Mouse (Mus musculus) left cerebral cortex, postnatal 36 days (tissue): ENCODE measurements at regions not wholly inside any gene's neighbourhood (a gene's known extent, or its start where the extent isn't known, plus 50 kb on each side); places are given as distances from the start of the nearest gene placed in this dataset.

Experiments used
- DNase-seq, 2 experiments: peaks; one replicate each; pipeline ENCODE4 v3.0.0; 2021 to 2022; ENCODE audit warnings: low spot score in 2 of 2, mixed read lengths in 1 of 2
- intact Hi-C: fragments of 180-260 bp; cut with DNase I; formaldehyde crosslinking; loops from one replicate; pipeline ENCODE4 v1.15.1; 2025

DNA sequence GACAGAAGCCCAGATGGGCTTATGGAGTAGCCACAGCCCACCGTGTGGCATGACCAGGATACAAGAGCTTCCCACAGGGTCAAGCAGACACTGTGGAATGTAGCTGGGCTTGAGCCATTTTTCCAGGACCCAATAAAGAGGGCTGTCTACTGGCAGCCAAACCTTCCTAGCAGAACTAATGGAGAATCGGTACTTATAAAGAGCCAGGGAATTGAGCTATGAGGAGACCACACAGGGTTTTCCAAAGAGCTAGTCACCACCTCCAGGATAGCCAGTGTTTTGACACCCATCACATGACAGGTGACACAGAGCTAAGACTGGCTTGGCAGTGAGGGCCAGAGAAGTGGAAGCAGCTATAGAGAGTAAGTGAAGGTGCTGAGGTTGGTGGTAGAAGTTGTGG lies 149.9 kb downstream of the Map2k4 start:
- no peak for DNase-seq
- intact Hi-C loops: no loop called here

- intact Hi-C loops: no loop called here
- DNase-seq: no peak
These were observed 150.9 kb downstream of the Map2k4 start for GRCm38 (mm10) chr11:65637206-65637605.

GRCm38 (mm10) chr11:65635307-65635706 lies 152.8 kb downstream of the Map2k4 start:
- intact Hi-C loops: no loop called here
- no peak for DNase-seq

DNA sequence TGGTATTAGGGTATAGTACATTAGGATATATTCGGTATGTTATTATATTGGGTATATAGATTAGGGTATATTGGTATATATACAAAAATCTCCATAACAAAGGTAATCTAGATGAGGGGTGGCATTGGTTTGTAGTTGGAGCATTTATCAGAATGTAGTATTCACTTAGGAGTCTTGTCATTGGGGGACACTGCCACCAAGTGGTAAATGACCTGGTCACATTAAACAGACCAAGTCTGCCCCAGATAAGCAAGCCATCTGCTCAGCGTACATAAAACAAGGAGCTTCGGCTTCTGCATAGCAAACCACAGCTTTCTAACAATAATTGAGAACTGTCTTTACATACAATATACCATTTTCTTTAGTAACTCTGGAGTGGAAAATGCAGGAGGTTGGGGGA lies 156.9 kb downstream of the Map2k4 start:
- peak in 1 of 2 experiments; percentile 7 for DNase-seq
- intact Hi-C loops: loop anchor here (2.0 to 5.0 kb wide), 2 partner anchors 362 to 434 kb away; partner anchors contain the start of gene Myocd

DNA sequence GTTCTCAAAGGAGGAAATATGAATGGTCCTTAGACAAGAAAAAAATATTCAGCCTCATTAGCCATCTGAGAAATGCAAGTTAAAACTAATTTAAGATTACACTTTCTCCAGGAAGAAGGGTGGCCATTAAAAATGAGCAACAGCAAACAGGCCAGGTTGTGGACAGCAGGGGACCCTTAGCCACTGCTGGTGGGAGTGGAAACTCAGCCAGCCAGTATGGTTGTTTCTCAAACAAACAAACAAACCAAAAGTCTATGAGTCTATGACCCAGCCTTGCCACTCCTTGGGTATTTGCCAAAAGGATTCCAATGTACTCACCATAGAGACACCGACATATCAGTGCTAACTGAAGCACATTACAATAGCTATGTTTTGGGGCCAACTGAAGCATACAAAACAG lies 157.7 kb downstream of the Map2k4 start:
- intact Hi-C loops: loop anchor here (2.0 to 5.0 kb wide), 2 partner anchors 362 to 433 kb away; partner anchors contain the start of gene Myocd
- DNase-seq: no peak

- intact Hi-C loops: no loop called here
- no peak for DNase-seq
These were observed 158.8 kb downstream of the Map2k4 start for GRCm38 (mm10) chr11:65629320-65629719.

DNA sequence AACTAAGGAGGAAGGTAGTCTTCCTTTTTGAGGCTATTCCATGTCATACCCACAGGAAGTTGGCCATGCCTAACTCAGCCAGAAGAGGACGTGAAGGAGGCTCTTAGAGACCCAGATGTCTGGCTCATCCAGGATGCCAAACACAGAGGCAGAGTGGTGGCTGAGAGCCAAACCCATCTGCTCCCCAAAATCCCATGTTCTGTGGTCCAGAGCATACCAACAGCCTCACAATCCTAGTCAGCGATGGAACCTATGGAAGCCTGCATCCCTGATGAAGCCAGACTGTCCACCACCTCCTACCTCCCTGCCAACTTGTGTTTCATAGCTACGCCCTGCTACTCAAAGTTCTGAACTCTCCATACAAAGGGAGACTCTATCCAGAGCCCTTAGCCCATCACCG lies 169.1 kb downstream of the Map2k4 start:
- intact Hi-C loops: no loop called here
- no peak for DNase-seq

GRCm38 (mm10) chr11:65610536-65610935 lies 177.6 kb downstream of the Map2k4 start:
- intact Hi-C loops: no loop called here
- DNase-seq: no peak

- no peak for DNase-seq
- intact Hi-C loops: no loop called here
These were observed 179.0 kb downstream of the Map2k4 start for GRCm38 (mm10) chr11:65609056-65609455.

DNA sequence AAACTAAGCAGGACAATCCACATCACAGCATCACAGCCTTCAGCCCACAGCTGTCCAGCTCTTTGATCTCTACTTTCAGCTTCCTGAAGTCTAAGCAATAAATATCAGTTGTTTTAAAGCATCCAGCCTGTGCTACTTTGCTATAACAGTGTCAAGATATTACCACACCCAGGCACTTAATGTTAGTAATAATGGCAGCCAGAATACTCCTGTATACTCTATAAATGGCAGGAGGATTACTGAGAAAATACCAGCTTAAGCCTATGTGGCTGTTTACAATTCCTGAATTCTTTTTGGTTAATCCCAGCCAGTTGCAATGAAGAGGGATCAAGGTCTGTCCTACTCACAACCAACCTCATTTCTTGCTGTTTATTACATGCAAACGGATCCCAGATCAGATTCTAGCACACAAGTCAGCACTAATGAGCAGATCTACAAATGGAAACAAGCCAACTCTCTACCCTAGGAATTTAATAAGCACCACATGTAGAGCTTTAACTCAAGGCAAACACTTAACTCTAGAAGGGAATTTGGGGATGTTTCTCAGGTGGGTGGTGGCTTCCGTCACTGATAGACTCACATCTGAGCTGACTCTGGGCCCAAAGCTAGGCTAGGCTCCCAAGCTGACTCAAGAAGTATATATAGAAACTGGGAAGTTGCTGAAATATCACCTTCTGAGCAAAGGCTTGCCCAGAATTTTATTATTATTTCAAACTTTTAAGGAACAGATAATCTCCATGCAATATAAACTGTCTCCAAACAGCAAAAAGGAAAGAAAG lies 190.6 kb downstream of the Map2k4 start:
- no peak for DNase-seq
- intact Hi-C loops: no loop called here

GRCm38 (mm10) chr11:65588491-65588890 lies 199.6 kb downstream of the Map2k4 start:
- intact Hi-C loops: no loop called here
- no peak for DNase-seq

- intact Hi-C loops: no loop called here
- DNase-seq: no peak
These were observed 220.3 kb downstream of the Map2k4 start for GRCm38 (mm10) chr11:65567831-65568230.

- DNase-seq: no peak
- intact Hi-C loops: no loop called here
These were observed 229.9 kb downstream of the Map2k4 start for GRCm38 (mm10) chr11:65558236-65558635.

DNA sequence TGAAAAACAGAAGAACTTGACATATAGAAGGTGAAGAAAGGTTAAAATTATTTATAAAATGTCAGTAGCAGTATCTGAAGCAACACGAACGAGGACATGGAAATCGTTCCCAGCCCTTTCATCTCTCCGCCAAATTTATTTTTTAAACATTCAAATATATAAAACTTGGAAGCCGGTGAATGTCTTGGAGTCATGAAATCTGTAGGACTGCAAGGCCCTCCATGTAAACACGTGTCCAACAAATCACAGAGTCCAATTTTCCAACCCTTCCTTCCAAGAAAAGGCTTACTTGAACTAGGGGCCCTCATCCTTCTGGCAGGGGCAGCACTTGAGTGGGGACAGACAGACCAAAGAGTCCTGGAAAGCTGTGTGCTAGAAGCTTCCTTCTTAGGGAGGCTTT lies 237.0 kb downstream of the Map2k4 start:
- intact Hi-C loops: no loop called here
- DNase-seq: no peak

DNA sequence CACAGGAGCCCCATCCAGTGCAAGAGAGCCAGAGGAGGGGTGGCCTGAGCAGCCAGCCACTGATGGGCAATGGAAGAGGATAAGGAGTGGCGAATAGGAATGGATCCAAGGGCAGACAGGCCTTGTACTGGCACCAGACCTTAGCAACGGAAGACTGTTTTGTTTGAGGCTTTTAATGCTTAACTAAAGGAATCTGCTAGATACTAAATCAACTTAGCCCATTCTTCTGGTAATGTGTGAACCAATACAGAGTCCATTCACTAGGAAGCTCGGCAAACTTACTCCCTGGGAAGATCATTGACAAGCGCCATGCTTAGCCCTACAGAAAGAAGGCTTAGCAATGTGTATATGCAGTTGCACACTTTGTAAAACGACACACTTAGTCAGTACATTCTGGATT lies 243.8 kb downstream of the Map2k4 start:
- intact Hi-C loops: no loop called here
- DNase-seq: no peak

DNA sequence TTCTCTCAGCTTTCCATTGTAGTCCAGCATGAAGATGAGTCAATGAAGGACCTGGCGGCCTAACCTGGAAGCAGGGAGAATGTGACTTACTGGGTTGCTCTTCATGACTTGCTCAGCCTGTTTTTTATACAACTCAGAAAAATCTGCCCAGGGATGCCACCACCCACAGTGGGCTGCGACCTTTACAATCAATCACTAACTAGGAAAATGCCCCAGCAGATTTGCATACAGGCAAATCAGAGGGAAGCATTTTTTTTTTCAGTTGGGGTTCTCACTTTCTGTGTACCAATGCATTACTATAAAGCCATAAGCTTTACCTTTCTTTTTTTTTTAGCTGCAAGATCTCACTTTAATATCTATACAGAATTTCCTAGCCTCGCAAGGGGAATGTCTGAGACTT lies 244.5 kb downstream of the Map2k4 start:
- DNase-seq: no peak
- intact Hi-C loops: no loop called here

GRCm38 (mm10) chr11:65537046-65537630 lies 251.0 kb downstream of the Map2k4 start:
- intact Hi-C loops: no loop called here
- DNase-seq: no peak

DNA sequence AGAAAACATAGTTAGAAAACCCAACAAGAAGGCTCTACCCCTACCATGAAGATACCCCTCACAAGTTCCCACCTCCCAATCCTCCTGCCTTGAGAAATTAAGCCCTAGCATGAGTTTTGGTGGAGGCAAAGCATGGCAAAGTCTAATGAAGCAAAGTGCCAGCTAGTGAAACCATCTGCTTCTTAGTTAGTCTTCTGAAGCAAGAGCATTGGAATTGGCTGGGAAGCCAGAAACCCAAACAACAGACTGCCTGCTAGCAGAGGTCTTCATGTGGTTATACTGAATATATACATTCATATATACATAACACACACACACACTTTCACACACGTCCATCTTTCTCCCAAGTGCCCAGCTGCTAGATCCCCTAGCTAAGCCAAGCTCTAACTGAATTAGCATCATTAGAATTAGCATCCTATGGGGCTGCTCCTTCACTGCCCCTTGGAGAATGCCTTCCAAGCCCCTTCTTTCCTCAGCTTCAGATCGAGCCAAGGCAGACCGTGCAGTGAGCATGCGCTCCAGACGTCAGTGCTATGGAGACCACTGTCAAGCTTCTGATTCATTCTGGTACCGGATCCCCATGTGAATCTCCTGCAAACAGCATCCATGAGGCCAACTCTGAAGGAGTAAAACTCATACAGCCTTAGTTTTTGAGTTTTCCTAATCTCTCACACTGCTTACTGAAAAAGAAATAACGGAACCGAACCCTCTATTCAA lies 252.2 kb downstream of the Map2k4 start:
- intact Hi-C loops: no loop called here
- no peak for DNase-seq

DNA sequence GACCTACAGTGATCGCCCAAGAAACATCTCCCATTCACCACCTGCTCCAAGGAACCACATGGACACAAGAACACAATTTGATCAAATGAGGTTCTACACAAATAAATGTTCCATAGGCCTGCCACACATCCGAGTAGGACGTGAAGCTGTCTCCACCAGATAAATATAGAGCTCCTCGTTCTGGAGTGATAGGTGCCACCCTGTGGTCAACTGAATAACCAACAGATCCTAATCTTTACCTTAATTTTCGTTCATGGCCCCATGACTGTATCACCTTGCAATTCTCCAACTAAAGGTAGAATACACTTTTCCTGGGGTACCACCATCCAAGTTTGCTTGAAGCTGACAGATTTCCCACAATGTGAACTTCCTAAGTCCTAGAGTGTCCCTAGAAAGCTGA lies 257.4 kb downstream of the Map2k4 start:
- intact Hi-C loops: no loop called here
- no peak for DNase-seq

DNA sequence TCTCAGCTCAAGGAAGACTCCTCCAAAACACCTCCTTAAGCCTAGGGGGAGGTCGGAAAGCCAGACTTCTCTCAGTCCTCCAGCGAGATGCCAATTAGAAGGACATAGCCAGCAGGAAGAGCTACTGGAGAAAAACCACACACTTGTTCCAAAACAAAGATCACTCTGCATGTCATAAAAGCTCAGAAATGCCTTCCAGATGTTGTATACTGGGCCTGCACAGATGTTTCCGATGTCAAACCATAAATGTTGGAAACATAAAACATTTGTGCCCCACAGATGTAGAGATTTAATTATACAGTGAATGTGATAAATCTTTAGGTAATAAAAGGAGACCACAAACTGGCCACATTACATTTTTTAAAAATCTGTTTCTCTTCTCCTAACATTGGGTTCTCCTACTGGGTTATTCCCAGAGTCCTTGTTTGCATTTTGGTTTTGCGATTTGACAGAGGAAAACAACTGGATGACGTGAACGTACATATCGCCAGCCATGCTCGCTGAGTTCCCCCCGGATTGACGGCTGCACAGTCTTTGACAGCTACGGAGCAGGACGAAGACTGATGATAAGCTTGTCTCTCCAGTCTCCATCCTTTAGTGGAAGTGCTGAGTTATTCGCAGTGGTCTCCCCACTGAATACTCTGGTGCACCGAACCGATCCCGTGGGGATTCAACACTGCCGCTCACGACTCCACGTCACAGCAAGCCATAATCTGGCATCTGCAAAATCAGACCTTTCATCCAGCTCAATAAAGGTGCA lies 235.5 kb upstream of the Myocd start:
- intact Hi-C loops: no loop called here
- DNase-seq: no peak
